Mouse (Mus musculus) mesoderm, embryonic 11.5 days (tissue): ENCODE measurements around the gene Ubp1.

Experiments used
- DNase-seq: peaks from one replicate; pipeline ENCODE4 v3.0.0-alpha.2; 2012; ENCODE audit warnings: low read depth, low spot score

Ubp1 gene

GRCm38 (mm10) chr9:113969399-113969798 lies 38.7 kb downstream of the Ubp1 start:
- DNase-seq = no peak

- DNase-seq = no peak
These were observed 39.3 kb downstream of the Ubp1 start for GRCm38 (mm10) chr9:113970041-113970440.

GRCm38 (mm10) chr9:113971615-113972014 lies 40.9 kb downstream of the Ubp1 start:
- no peak for DNase-seq

- no peak for DNase-seq
These were observed 43.1 kb downstream of the Ubp1 start for GRCm38 (mm10) chr9:113973857-113974256.

- no peak for DNase-seq
These were observed 44.2 kb downstream of the Ubp1 start for GRCm38 (mm10) chr9:113974945-113975344.

GRCm38 (mm10) chr9:113975442-113975841 lies 44.7 kb downstream of the Ubp1 start:
- DNase-seq = no peak

GRCm38 (mm10) chr9:113976264-113976663 lies 45.5 kb downstream of the Ubp1 start:
- DNase-seq = no peak

GRCm38 (mm10) chr9:113977225-113977840 lies 46.6 kb downstream of the Ubp1 start:
- DNase-seq = no peak

GRCm38 (mm10) chr9:113978656-113979055 lies 47.9 kb downstream of the Ubp1 start:
- no peak for DNase-seq

GRCm38 (mm10) chr9:113979356-113979755 lies 48.6 kb downstream of the Ubp1 start:
- DNase-seq = no peak

GRCm38 (mm10) chr9:113981099-113981880 lies 50.6 kb downstream of the Ubp1 start:
- no peak for DNase-seq

GRCm38 (mm10) chr9:113982451-113982850 lies 51.7 kb downstream of the Ubp1 start:
- no peak for DNase-seq

- no peak for DNase-seq
These were observed 52.3 kb downstream of the Ubp1 start for GRCm38 (mm10) chr9:113982883-113983670.

GRCm38 (mm10) chr9:113984946-113985620 lies 54.3 kb downstream of the Ubp1 start:
- DNase-seq = no peak

- DNase-seq = peak; percentile 88
These were observed 60.0 kb downstream of the Ubp1 start for GRCm38 (mm10) chr9:113990547-113991248.

- no peak for DNase-seq
These were observed 62.1 kb downstream of the Ubp1 start for GRCm38 (mm10) chr9:113992810-113993209.

- DNase-seq = no peak
These were observed 67.6 kb downstream of the Ubp1 start for GRCm38 (mm10) chr9:113998311-113998710.

GRCm38 (mm10) chr9:114006801-114007200 lies 76.1 kb downstream of the Ubp1 start:
- no peak for DNase-seq

- DNase-seq = no peak
These were observed 77.2 kb downstream of the Ubp1 start for GRCm38 (mm10) chr9:114007850-114008350.

- no peak for DNase-seq
These were observed 78.8 kb downstream of the Ubp1 start for GRCm38 (mm10) chr9:114009526-114009925.

- DNase-seq = no peak
These were observed 80.5 kb downstream of the Ubp1 start for GRCm38 (mm10) chr9:114011203-114011602.
